Mouse (Mus musculus) adrenal gland, adult 8-10 months (tissue): ENCODE measurements around the gene Vmn1r75. TPM values are rescaled to one million over a fixed set of nuclear protein-coding genes. Genes with fewer than 3 reads are reported as not detected.

ENCODE experiments used
- DNase-seq: peaks from one replicate; pipeline ENCODE4 v3.0.0; 2022
- total RNA-seq, 4 experiments: library from RNA; stranded (reverse); gene quantifications; 2 replicates each; pipeline ENCODE4 v1.2.4; 2022

Gene Vmn1r75
- total RNA-seq: not detected

- DNase-seq: no peak
These were observed at the start of gene Vmn1r75 for GRCm38 (mm10) chr7:11874330-11874729. Gene Vmn1r75 (plus strand): TSS chr7:11874630.

- no peak for DNase-seq
These were observed 40.8 kb upstream of the Vmn1r75 start, which contains the start of gene Vmn1r74 for GRCm38 (mm10) chr7:11833680-11834079. Gene Vmn1r74 (plus strand): TSS chr7:11833980.

Other genes with a start within 250 kb of the Vmn1r75 start
- not detected for gene Vmn1r72, start 194.5 kb upstream of the Vmn1r75 start, total RNA-seq
- gene Vmn1r73, start 144.4 kb upstream of the Vmn1r75 start, total RNA-seq: not detected
- gene Vmn1r74, start 40.6 kb upstream of the Vmn1r75 start, total RNA-seq: not detected
- not detected for gene Vmn1r76, start 63.6 kb downstream of the Vmn1r75 start, total RNA-seq
- gene Vmn1r77, start 162.1 kb downstream of the Vmn1r75 start, total RNA-seq: not detected